Mouse (Mus musculus) right cerebral cortex, postnatal 25 days (tissue): ENCODE measurements around the gene Gm28041.
"Not testable (repeated sequence)": the region's sequence is repeated elsewhere in the genome, so short reads cannot be mapped to it uniquely, and the experiment has no call there.

Source experiments
- DNase-seq: peaks from one replicate; pipeline ENCODE4 v3.0.0; 2022

Gm28041 gene

GRCm38 (mm10) chr13:67375050-67375911, at the start of gene Gm28041, which contains the start of gene Zfp456:
Gene Gm28041 (minus strand): TSS chr13:67375733.
Gene Zfp456 (minus strand): TSS chr13:67375810.
- peak; percentile 43 for DNase-seq

- DNase-seq, result not testable (repeated sequence)
Observed at GRCm38 (mm10) chr13:67422532-67422931, 47.0 kb upstream of the Gm28041 start.

- DNase-seq, result peak; percentile 54
Observed at GRCm38 (mm10) chr13:67421207-67421857, 45.8 kb upstream of the Gm28041 start, which contains the start of gene Zfp459. Gene Zfp459 (minus strand): TSS chr13:67421418.

- peak; percentile 19 for DNase-seq
Observed at GRCm38 (mm10) chr13:67420558-67421206, 45.1 kb upstream of the Gm28041 start.

GRCm38 (mm10) chr13:67416811-67417210, 41.3 kb upstream of the Gm28041 start:
- no peak for DNase-seq

- no peak for DNase-seq
Observed at GRCm38 (mm10) chr13:67415759-67416158, 40.2 kb upstream of the Gm28041 start.

- DNase-seq, result not testable (repeated sequence)
Observed at GRCm38 (mm10) chr13:67413634-67414033, 38.1 kb upstream of the Gm28041 start.

- peak; percentile 74 for DNase-seq
Observed at GRCm38 (mm10) chr13:67399183-67399903, 23.8 kb upstream of the Gm28041 start, which contains the start of gene Zfp429. Gene Zfp429 (minus strand): TSS chr13:67399819.

- not testable (repeated sequence) for DNase-seq
Observed at GRCm38 (mm10) chr13:67376255-67376654, 722 bp upstream of the Gm28041 start.

- DNase-seq, result peak; percentile 86
Observed at GRCm38 (mm10) chr13:67360131-67360744, 15.3 kb downstream of the Gm28041 start, which contains the start of the genes Gm28044 and Zfp953. Gene Gm28044 (minus strand): TSS chr13:67360536. Gene Zfp953 (minus strand): TSS chr13:67360605.

- DNase-seq, result no peak
Observed at GRCm38 (mm10) chr13:67351854-67352253, 23.7 kb downstream of the Gm28041 start.

- no peak for DNase-seq
Observed at GRCm38 (mm10) chr13:67343422-67343821, 32.1 kb downstream of the Gm28041 start.

- no peak for DNase-seq
Observed at GRCm38 (mm10) chr13:67332877-67333276, 42.7 kb downstream of the Gm28041 start.

- DNase-seq, result peak; percentile 77
Observed at GRCm38 (mm10) chr13:67332019-67332724, 43.4 kb downstream of the Gm28041 start, which contains the start of gene Zfp595. Gene Zfp595 (minus strand): TSS chr13:67332570.

- DNase-seq, result no peak
Observed at GRCm38 (mm10) chr13:67306718-67307117, 68.8 kb downstream of the Gm28041 start.

- DNase-seq, result peak; percentile 88
Observed at GRCm38 (mm10) chr13:67305822-67306672, 69.5 kb downstream of the Gm28041 start, which contains the start of gene Zfp457. Gene Zfp457 (minus strand): TSS chr13:67306485.
